In genomic region chr14:27741248-27741916, GRCm38 (mm10) we compare ENCODE assay signal across 8 mouse cellular contexts.
DNase-seq lines count a peak whose midpoint lies in the region.

No protein-coding gene starts in this region.

- peak; percentile 52 for DNase-seq in gastrocnemius, adult 18-20 months (ENCODE audit: low spot score)
- DNase-seq in gastrocnemius, postnatal 25 days, result no peak
- DNase-seq in R1 (ENCODE audit: low read depth, low spot score), result peak; percentile 67
- DNase-seq in cerebellum, adult 9-11 months, result peak; percentile 44
- DNase-seq in frontal cortex, postnatal 36 days (ENCODE audit: low spot score in 2 of 2), result peak; percentile 58 to 88
- peak; percentile 62 to 82 for DNase-seq in layer of hippocampus, adult 8-10 months (ENCODE audit: low spot score in 2 of 2)
- peak; percentile 65 for DNase-seq in lung, postnatal 14 days
- peak; percentile 69 for DNase-seq in right cerebral cortex, postnatal 25 days
